Mouse (Mus musculus) liver, embryonic 15.5 days (tissue): ENCODE results near the gene Fzd9. TPM values are rescaled to one million over a fixed set of nuclear protein-coding genes. Genes with fewer than 3 reads are reported as not detected.

Source experiments
- ATAC-seq: fragments of 200-750 bp; cut with Nextera tagmentation; 2 replicates; pipeline ENCODE4 v1.8.0; 2017; ENCODE audit warnings: moderate number of reproducible peaks, mild to moderate bottlenecking, moderate library complexity; ENCODE audit not compliant: insufficient read depth
- H3K27ac ChIP-seq: fragments of 300-500 bp; sonication (generic); replicated peaks from 2 replicates; pipeline ENCODE4 v1.5.1; 2015; ENCODE audit warnings: mild to moderate bottlenecking, inconsistent platforms
- H3K27me3 ChIP-seq: fragments of 300-500 bp; sonication (generic); 2 replicates; pipeline ENCODE4 v1.6.1; 2015; ENCODE audit warnings: mild to moderate bottlenecking, inconsistent platforms
- H3K36me3 ChIP-seq: fragments of 300-500 bp; sonication (generic); replicated peaks from 2 replicates; pipeline ENCODE4 v1.6.1; 2015; ENCODE audit warnings: moderate library complexity, mild to moderate bottlenecking, inconsistent platforms
- H3K4me1 ChIP-seq: fragments of 300-500 bp; sonication (generic); replicated peaks from 2 replicates; pipeline ENCODE4 v1.6.1; 2015; ENCODE audit warnings: inconsistent platforms
- H3K4me2 ChIP-seq: fragments of 300-500 bp; sonication (generic); 2 replicates; pipeline ENCODE4 v1.6.1; 2015; ENCODE audit warnings: moderate library complexity, mild to moderate bottlenecking, inconsistent platforms
- H3K4me3 ChIP-seq: fragments of 300-500 bp; sonication (generic); replicated peaks from 2 replicates; pipeline ENCODE4 v1.5.1; 2015; ENCODE audit warnings: mild to moderate bottlenecking, inconsistent platforms
- H3K9ac ChIP-seq: fragments of 300-500 bp; sonication (generic); 2 replicates; pipeline ENCODE4 v1.6.1; 2015; ENCODE audit warnings: moderate library complexity, mild to moderate bottlenecking, inconsistent platforms
- H3K9me3 ChIP-seq: fragments of 300-500 bp; sonication (generic); replicated peaks from 2 replicates; pipeline ENCODE4 v1.6.1; 2016; ENCODE audit warnings: inconsistent platforms
- WGBS: fragments of 180-500 bp; shearing (Covaris S2); methylation state at CpG from one replicate; pipeline ENCODE4 v1.1.7; 2015; ENCODE audit warnings: mixed read lengths; ENCODE audit not compliant: insufficient replicate concordance; 5-methylcytosine and 5-hydroxymethylcytosine counted together
- polyA plus RNA-seq: library from polyadenylated mRNA; unstranded; fragments of >200 nt; fragmentation: Nextera tagmentation; extraction: Ambion mirVana; gene quantifications from 2 replicates; pipeline ENCODE4 v1.2.1, GENCODE M21; 2015

The Fzd9 gene
- polyA plus RNA-seq, 1 experiment from 2014 or later = 0.55 TPM

GRCm38 (mm10) chr5:135270361-135270760 lies 19.3 kb upstream of the Fzd9 start:
- no peak overlapping the region for H3K4me3 ChIP-seq
- H3K9me3 ChIP-seq = no peaks in the 10 kb centered on the region
- peaks cover 7% of the 10 kb centered on the region; the same call in 1 of the 2 replicates for H3K27me3 ChIP-seq
- ATAC-seq = no peak
- no peaks in the 10 kb centered on the region for H3K36me3 ChIP-seq
- no peaks in the 10 kb centered on the region for H3K4me1 ChIP-seq
- H3K9ac ChIP-seq = no peak overlapping the region
- H3K27ac ChIP-seq = no peak overlapping the region
- WGBS = 61% methylated on average over 4 of the region's 4 CpGs
- no peak overlapping the region for H3K4me2 ChIP-seq

DNA sequence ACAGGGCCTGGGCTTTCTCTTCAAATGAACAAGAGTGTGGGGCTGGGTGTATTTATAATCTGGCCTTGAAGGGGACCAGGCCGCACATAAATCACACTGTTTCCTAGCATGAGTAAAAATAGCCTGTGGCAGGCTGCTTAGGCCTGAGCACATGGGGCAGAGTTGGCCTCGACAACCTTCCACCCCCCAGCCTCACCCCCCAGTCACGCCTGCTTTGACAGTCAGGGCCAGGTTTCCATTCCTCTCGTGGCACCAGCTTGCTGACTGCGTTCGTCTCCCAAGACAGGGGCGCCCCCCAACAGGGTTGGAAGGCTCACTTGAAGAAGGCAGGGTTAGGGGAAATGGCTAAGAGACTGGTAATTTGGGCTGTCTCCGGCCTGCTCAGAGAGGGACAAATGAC lies 18.4 kb upstream of the Fzd9 start:
- ATAC-seq = no peak
- Histone ChIP-seq H3K9me3 (no peaks in the 10 kb centered on the region), H3K36me3 (no peaks in the 10 kb centered on the region), H3K9ac (no peak overlapping the region), H3K4me2 (no peak overlapping the region), H3K4me3 (no peak overlapping the region), H3K4me1 (no peaks in the 10 kb centered on the region), H3K27ac (no peak overlapping the region), H3K27me3 (no peaks in the 10 kb centered on the region; the same call in 1 of the 2 replicates)
- 68% methylated on average over 8 of the region's 8 CpGs for WGBS

DNA sequence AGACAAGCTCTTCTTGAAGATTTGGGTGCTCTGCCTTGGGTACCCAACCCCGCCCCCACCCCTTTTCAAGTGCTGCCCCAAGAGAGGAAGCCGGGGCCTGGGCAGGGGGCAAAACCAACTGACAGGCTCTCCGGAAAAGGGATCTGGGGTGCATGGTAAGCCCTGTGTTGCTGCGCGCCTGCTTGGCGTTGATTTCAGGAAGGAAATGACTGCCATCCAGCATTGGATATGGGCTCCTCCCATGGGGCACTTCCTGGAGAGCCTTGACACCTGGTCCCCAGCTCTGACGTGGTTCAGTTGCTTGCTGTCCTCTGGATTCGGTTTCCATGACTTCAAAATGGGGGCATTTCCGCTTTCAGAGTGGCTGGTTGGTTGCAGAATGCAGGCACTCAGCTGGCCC lies 13.5 kb upstream of the Fzd9 start:
- peak overlapping the region; percentile 45; the same call in 1 of the 2 replicates for H3K4me2 ChIP-seq
- H3K36me3 ChIP-seq = no peaks in the 10 kb centered on the region
- no peak overlapping the region for H3K27ac ChIP-seq
- peaks cover 6% of the 10 kb centered on the region; the same call in 1 of the 2 replicates for H3K4me1 ChIP-seq
- H3K27me3 ChIP-seq = 0 out of 2 replicates have a peak, but pooled peaks cover 5% of the 10 kb centered on the region
- H3K9ac ChIP-seq = no peak overlapping the region
- 13% methylated on average over 9 of the region's 9 CpGs for WGBS
- H3K4me3 ChIP-seq = no peak overlapping the region
- ATAC-seq = no peak
- H3K9me3 ChIP-seq = no peaks in the 10 kb centered on the region

DNA sequence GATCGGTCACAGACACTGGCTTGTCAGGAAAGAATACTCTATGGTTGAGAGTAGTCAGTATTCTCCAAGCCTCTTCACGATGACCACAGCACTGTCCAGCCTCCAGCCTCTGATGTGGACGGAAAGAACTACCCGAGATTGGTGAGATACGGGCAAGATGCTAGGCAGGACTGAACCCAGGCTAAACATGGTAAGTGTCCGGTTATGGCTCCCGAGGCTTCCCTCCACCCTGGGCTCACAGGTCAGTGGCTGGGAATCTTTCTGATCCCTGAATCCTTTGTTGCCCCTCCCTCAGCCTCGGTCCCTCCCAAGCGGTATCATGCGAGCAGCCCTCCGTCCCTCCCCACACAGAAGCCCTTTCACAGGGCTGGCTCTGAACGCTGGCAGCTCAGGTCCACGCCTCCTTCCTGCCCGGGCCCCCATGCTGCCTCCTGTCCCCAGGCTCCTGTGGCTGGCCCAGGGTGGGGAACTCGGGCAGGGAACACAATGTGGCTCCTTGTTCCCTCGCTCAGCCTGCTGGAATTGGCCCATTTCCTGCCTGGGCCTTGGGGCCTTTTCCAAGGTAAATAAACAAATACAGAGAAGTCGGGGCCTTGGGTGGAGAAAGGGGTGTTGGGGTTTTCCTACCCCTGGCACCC lies 13.0 kb upstream of the Fzd9 start:
- no peaks in the 10 kb centered on the region for H3K9me3 ChIP-seq
- H3K27me3 ChIP-seq = 0 out of 2 replicates have a peak, but pooled peaks cover 5% of the 10 kb centered on the region
- H3K4me1 ChIP-seq = peaks cover 6% of the 10 kb centered on the region; the same call in 1 of the 2 replicates
- WGBS = 8% methylated on average over 17 of the region's 17 CpGs
- no peak overlapping the region for H3K9ac ChIP-seq
- H3K36me3 ChIP-seq = no peaks in the 10 kb centered on the region
- ATAC-seq = no peak
- H3K27ac ChIP-seq = no peak overlapping the region
- peak overlapping the region; percentile 45 for H3K4me2 ChIP-seq
- H3K4me3 ChIP-seq = no peak overlapping the region

DNA sequence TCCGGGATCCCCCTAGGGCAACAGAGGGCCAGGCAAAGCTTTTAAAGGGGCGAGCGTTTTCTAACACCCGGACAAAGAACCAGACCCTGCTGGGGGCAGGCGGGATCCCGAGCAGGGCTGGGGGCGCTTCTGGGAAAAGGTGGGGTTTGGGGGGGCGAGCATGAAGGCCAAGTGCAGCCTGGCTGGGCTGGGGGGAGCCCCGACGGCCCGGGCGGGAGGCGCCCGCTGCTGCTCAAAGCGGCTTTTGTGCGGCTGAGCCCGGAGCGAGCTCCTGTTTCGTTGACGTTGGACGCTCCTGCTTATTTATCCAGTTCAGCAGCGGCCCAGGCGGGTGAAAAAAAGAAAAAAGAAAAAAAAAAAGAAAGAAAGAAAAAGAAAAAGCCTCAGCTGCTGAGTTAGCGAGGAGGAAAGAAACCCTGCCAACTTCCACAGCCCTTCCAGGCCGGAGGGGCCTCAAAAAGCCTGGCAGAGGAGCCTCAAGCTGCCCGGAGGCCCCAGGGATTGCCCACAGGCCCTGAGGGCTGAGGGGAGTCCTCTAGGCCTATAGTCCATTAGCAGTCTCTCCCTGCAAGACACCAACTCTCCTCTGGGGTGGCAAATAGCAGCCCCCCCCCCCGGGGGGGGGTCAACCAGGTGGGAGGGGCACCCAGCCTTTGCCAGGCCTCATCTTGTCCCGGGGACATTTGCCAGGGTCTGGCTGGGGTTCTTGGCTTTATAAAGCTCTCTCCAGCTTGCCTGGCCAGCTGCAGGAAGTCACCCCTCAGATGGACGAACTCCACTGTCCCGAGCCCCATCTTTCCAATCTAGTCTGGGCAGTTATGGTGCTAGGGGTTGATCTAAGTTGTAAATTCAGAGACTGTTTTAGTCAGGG lies 7.5 kb upstream of the Fzd9 start:
- H3K36me3 ChIP-seq = no peaks in the 10 kb centered on the region
- 0 out of 2 replicates have a peak, but pooled peaks cover 3% of the 10 kb centered on the region for H3K9me3 ChIP-seq
- WGBS = 62% methylated on average over 30 of the region's 30 CpGs
- H3K9ac ChIP-seq = no peak overlapping the region
- no peaks in the 10 kb centered on the region for H3K4me1 ChIP-seq
- no peak for ATAC-seq
- H3K4me2 ChIP-seq = no peak overlapping the region; the same call in 1 of the 2 replicates
- H3K27me3 ChIP-seq = peaks cover 8% of the 10 kb centered on the region; the same call in 1 of the 2 replicates
- no peak overlapping the region for H3K4me3 ChIP-seq
- no peak overlapping the region for H3K27ac ChIP-seq

- peaks cover 12% of the 10 kb centered on the region; the same call in 1 of the 2 replicates for H3K27me3 ChIP-seq
- H3K9ac ChIP-seq = no peak overlapping the region
- WGBS = 70% methylated on average over 12 of the region's 12 CpGs
- H3K4me3 ChIP-seq = no peak overlapping the region
- no peaks in the 10 kb centered on the region for H3K4me1 ChIP-seq
- H3K27ac ChIP-seq = no peak overlapping the region
- no peaks in the 10 kb centered on the region for H3K36me3 ChIP-seq
- H3K4me2 ChIP-seq = no peak overlapping the region
- 0 out of 2 replicates have a peak, but pooled peaks cover 3% of the 10 kb centered on the region for H3K9me3 ChIP-seq
- no peak for ATAC-seq
Observed at GRCm38 (mm10) chr5:135257559-135257958, 6.5 kb upstream of the Fzd9 start.

GRCm38 (mm10) chr5:135256166-135256565 lies 5.1 kb upstream of the Fzd9 start:
- ATAC-seq = no peak
- no peak overlapping the region for H3K9ac ChIP-seq
- 72% methylated on average over 3 of the region's 3 CpGs for WGBS

GRCm38 (mm10) chr5:135253741-135254401 lies 2.8 kb upstream of the Fzd9 start:
- no peak overlapping the region for H3K9ac ChIP-seq
- WGBS = 28% methylated on average over 12 of the region's 12 CpGs
- peaks cover 18% of the 10 kb centered on the region for H3K4me1 ChIP-seq
- H3K36me3 ChIP-seq = no peaks in the 10 kb centered on the region
- ATAC-seq = no peak
- peaks cover 48% of the 10 kb centered on the region for H3K27me3 ChIP-seq
- H3K27ac ChIP-seq = no peak overlapping the region
- H3K9me3 ChIP-seq = 0 out of 2 replicates have a peak, but pooled peaks cover 3% of the 10 kb centered on the region
- no peak overlapping the region for H3K4me2 ChIP-seq
- no peak overlapping the region for H3K4me3 ChIP-seq

More at GRCm38 (mm10) chr5:135256166-135256565, 5.1 kb upstream of the Fzd9 start:
- Histone ChIP-seq H3K4me2 (no peak overlapping the region), H3K27ac (no peak overlapping the region), H3K36me3 (no peaks in the 10 kb centered on the region), H3K4me3 (no peak overlapping the region), H3K27me3 (peaks cover 25% of the 10 kb centered on the region), H3K9me3 (0 out of 2 replicates have a peak, but pooled peaks cover 3% of the 10 kb centered on the region), H3K4me1 (peaks cover 3% of the 10 kb centered on the region)

GRCm38 (mm10) chr5:135250186-135251078 lies 598 bp downstream of the Fzd9 start:
- 2% methylated on average over 90 of the region's 92 CpGs for WGBS
- H3K4me1 ChIP-seq = peaks cover 18% of the 10 kb centered on the region

More at GRCm38 (mm10) chr5:135250186-135251078, 598 bp downstream of the Fzd9 start:
- peak; percentile 58 for ATAC-seq
- H3K9ac ChIP-seq = no peak overlapping the region; the same call in 1 of the 2 replicates
- no peaks in the 10 kb centered on the region for H3K9me3 ChIP-seq
- peak overlapping the region; percentile 91 for H3K4me2 ChIP-seq
- H3K27ac ChIP-seq = no peak overlapping the region
- H3K4me3 ChIP-seq = peak overlapping the region; percentile 57
- H3K36me3 ChIP-seq = peaks cover 20% of the 10 kb centered on the region
- peaks cover 53% of the 10 kb centered on the region for H3K27me3 ChIP-seq
